Comparison of ENCODE assay signal across 8 mouse cellular contexts in the genomic region with DNA sequence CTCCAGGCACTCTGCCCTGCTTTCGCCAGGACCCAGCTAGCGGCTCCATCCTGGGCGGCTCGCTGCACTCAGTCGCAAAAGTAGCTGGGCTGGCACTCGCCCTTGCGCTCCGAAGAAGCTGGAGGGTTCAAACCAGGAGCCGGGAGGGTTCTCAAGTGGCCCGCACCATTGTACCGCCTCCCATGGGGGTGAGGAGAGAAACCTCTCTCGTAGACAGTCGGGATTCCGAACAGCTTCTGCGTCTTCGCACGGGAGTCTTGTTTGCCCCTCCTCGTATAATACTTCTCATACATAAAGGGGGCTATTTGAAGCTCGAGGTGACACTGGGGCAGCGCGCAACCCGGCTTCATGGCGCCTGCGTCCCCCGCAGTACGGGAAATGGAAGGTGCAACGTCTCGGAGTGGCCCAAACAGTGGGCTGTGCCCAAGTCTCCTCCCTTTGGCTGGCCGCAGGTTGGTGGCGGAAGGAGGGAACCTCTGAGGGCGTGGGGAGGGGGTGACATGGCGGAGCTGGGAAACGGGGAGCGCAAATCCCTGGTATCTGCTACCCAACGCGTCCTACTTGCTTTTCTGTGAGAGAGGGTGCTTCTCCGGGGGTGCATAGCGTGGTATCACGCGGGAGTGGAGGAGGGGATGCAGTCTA. TPM values are rescaled to one million over a fixed set of nuclear protein-coding genes. Genes with fewer than 3 reads are reported as not detected.
A peak's percentile ranks its signal among the peaks of the same experiment; 100 is the strongest.
DNase-seq lines count a peak whose midpoint lies in the region; ATAC-seq and TF ChIP-seq lines count a peak whose summit lies in the region.

Gene Mpst (plus strand): TSS at position 124 of the 642 bp plus-strand sequence.

- ATAC-seq in heart, embryonic 12.5 days (ENCODE audit: insufficient number of reproducible peaks, low FRiP score): peak; percentile 90
- peak; percentile 57 for ATAC-seq in kidney, postnatal 0 days (replicated peaks; ENCODE audit: low FRiP score, low read depth)
- ATAC-seq in liver, embryonic 11.5 days (replicated peaks; ENCODE audit: low FRiP score): peak; percentile 87
- peak; percentile 84 for ATAC-seq in stomach, embryonic 14.5 days (ENCODE audit: insufficient number of reproducible peaks, insufficient read depth, low FRiP score, low read depth)

- H3K4me1 ChIP-seq in erythroblast, embryonic 14.5 days (ENCODE audit: control insufficient read depth): peaks cover 94% of the 10 kb centered on the region
- peaks cover 66% of the 10 kb centered on the region for H3K4me1 ChIP-seq in heart, embryonic 12.5 days (replicated peaks)
- H3K4me1 ChIP-seq in kidney, postnatal 0 days (replicated peaks; ENCODE audit: insufficient read depth, low read length): peaks cover 26% of the 10 kb centered on the region
- peaks cover 57% of the 10 kb centered on the region for H3K4me1 ChIP-seq in liver, embryonic 11.5 days (replicated peaks; ENCODE audit: control insufficient read depth, insufficient read depth, low read length)
- peaks cover 41% of the 10 kb centered on the region for H3K4me1 ChIP-seq in stomach, embryonic 14.5 days (ENCODE audit: control insufficient read depth, insufficient read depth, low read length)

- H3K9ac ChIP-seq in heart, embryonic 12.5 days: peak within 1 kb of the TSS; percentile 83
- peak within 1 kb of the TSS; percentile 66 for H3K9ac ChIP-seq in kidney, postnatal 0 days (ENCODE audit: low read depth, low read length)
- peak within 1 kb of the TSS; percentile 86 for H3K9ac ChIP-seq in liver, embryonic 11.5 days (ENCODE audit: low read depth, low read length)
- H3K9ac ChIP-seq in stomach, embryonic 14.5 days (replicated peaks; ENCODE audit: low read depth, low read length): peak within 1 kb of the TSS; percentile 53

- WGBS in heart, embryonic 12.5 days: under 1% methylated on average over 40 of the region's 40 CpGs
- 0% methylated on average over 40 of the region's 40 CpGs for WGBS in kidney, postnatal 0 days
- under 1% methylated on average over 40 of the region's 40 CpGs for WGBS in liver, embryonic 11.5 days
- under 1% methylated on average over 40 of the region's 40 CpGs for WGBS in stomach, embryonic 14.5 days

- DNase-seq in B cell, adult 2 months: peak; percentile 87 to 88
- peak; percentile 96 for DNase-seq in brain, adult 2 months (ENCODE audit: low read depth, low spot score)
- peak; percentile 96 for DNase-seq in kidney, postnatal 0 days (ENCODE audit: low spot score)
- DNase-seq in liver, embryonic 11.5 days (ENCODE audit: low spot score): peak; percentile 88
- DNase-seq in naive thymus-derived CD4-positive, alpha-beta T cell, adult 2 months (ENCODE audit: low read depth): peak; percentile 92

- peaks cover 67% of the 10 kb centered on the region for H3K36me3 ChIP-seq in erythroblast, embryonic 14.5 days (ENCODE audit: control insufficient read depth)
- H3K36me3 ChIP-seq in heart, embryonic 12.5 days: no peaks in the 10 kb centered on the region
- no peaks in the 10 kb centered on the region for H3K36me3 ChIP-seq in kidney, postnatal 0 days (ENCODE audit: insufficient read depth, low read length)
- H3K36me3 ChIP-seq in liver, embryonic 11.5 days (ENCODE audit: control insufficient read depth, insufficient read depth, low read length): no peaks in the 10 kb centered on the region
- no peaks in the 10 kb centered on the region for H3K36me3 ChIP-seq in stomach, embryonic 14.5 days (ENCODE audit: control insufficient read depth, insufficient read depth, low read length)

- peak within 1 kb of the TSS; percentile 100 for H3K4me3 ChIP-seq in erythroblast, embryonic 14.5 days (replicated peaks)
- peak within 1 kb of the TSS; percentile 69 for H3K4me3 ChIP-seq in heart, embryonic 12.5 days
- H3K4me3 ChIP-seq in kidney, postnatal 0 days (replicated peaks; ENCODE audit: low read depth, low read length): peak within 1 kb of the TSS; percentile 79
- H3K4me3 ChIP-seq in liver, embryonic 11.5 days (ENCODE audit: low read depth, low read length): peak within 1 kb of the TSS; percentile 78
- H3K4me3 ChIP-seq in stomach, embryonic 14.5 days (ENCODE audit: low read depth, low read length): peak within 1 kb of the TSS; percentile 68

- H3K4me2 ChIP-seq in heart, embryonic 12.5 days: peak within 1 kb of the TSS; percentile 90
- H3K4me2 ChIP-seq in kidney, postnatal 0 days (ENCODE audit: low read length): peak within 1 kb of the TSS; percentile 89
- peak within 1 kb of the TSS; percentile 92 for H3K4me2 ChIP-seq in liver, embryonic 11.5 days
- peak within 1 kb of the TSS; percentile 81 for H3K4me2 ChIP-seq in stomach, embryonic 14.5 days (replicated peaks; ENCODE audit: low read depth, low read length)

- TF ChIP-seq CTCF in kidney, postnatal 0 days (IDR thresholded peaks at IDR 0.05; ENCODE audit: low read depth): no peak

- peaks cover 17% of the 10 kb centered on the region for H3K27me3 ChIP-seq in erythroblast, embryonic 14.5 days (ENCODE audit: control insufficient read depth)
- H3K27me3 ChIP-seq in heart, embryonic 12.5 days (replicated peaks): peaks cover 41% of the 10 kb centered on the region
- no peaks in the 10 kb centered on the region for H3K27me3 ChIP-seq in kidney, postnatal 0 days (ENCODE audit: insufficient read depth, low read length)
- H3K27me3 ChIP-seq in liver, embryonic 11.5 days (replicated peaks; ENCODE audit: control insufficient read depth, insufficient read depth, low read length): peaks cover 28% of the 10 kb centered on the region
- H3K27me3 ChIP-seq in stomach, embryonic 14.5 days (ENCODE audit: control insufficient read depth, insufficient read depth, low read length): peaks cover 16% of the 10 kb centered on the region; the same call in 1 of the 2 replicates

- peak within 1 kb of the TSS; percentile 89 for H3K27ac ChIP-seq in heart, embryonic 12.5 days (ENCODE audit: poor library complexity, severe bottlenecking)
- peak within 1 kb of the TSS; percentile 97 for H3K27ac ChIP-seq in kidney, postnatal 0 days
- peak within 1 kb of the TSS; percentile 98 for H3K27ac ChIP-seq in liver, embryonic 11.5 days (ENCODE audit: low read depth, low read length)
- H3K27ac ChIP-seq in stomach, embryonic 14.5 days (ENCODE audit: low read length): peak within 1 kb of the TSS; percentile 93

- 0 out of 2 replicates have a peak, but pooled peaks cover 4% of the 10 kb centered on the region for H3K9me3 ChIP-seq in erythroblast, embryonic 14.5 days (ENCODE audit: control insufficient read depth, low read length)
- no peaks in the 10 kb centered on the region for H3K9me3 ChIP-seq in heart, embryonic 12.5 days (replicated peaks)
- H3K9me3 ChIP-seq in kidney, postnatal 0 days (replicated peaks; ENCODE audit: low read length): no peaks in the 10 kb centered on the region
- H3K9me3 ChIP-seq in liver, embryonic 11.5 days (ENCODE audit: control insufficient read depth, low read length): no peaks in the 10 kb centered on the region
- H3K9me3 ChIP-seq in stomach, embryonic 14.5 days (ENCODE audit: control insufficient read depth, low read depth, low read length): no peaks in the 10 kb centered on the region

RNA-seq across cellular contexts. Expression of gene Mpst, which starts in this region (rescaled TPM):
- polyA plus RNA-seq in erythroblast, embryonic 14.5 days (2012): 68.7 and 72.8 TPM in 2 replicates
- 0.32 and 1.1 TPM in 2 replicates for polyA plus RNA-seq in heart, embryonic 12.5 days (2016; fragmentation: Nextera tagmentation; extraction: Ambion mirVana)
- 3.0 and 4.6 TPM in 2 replicates for polyA plus RNA-seq in kidney, postnatal 0 days (2015; fragmentation: Nextera tagmentation; extraction: Ambion mirVana)
- 5.1 TPM in 2 replicates for polyA plus RNA-seq in liver, embryonic 11.5 days (2014; fragmentation: Nextera tagmentation; extraction: Ambion mirVana)
- polyA plus RNA-seq in stomach, embryonic 14.5 days (2014; fragmentation: Nextera tagmentation; extraction: Ambion mirVana): 3.2 and 4.4 TPM in 2 replicates

Comparison
In these comparisons a context has a peak if more than half of its experiments do, and no peak if none do; other contexts are left out.
1. Peak in every context shown above with its lines: DNase-seq, ATAC-seq, H3K4me3 ChIP-seq and H3K27ac ChIP-seq.
2. RNA of gene Mpst (polyA plus RNA-seq): 68.7 to 72.8 TPM in erythroblast, embryonic 14.5 days; 5.1 TPM in liver, embryonic 11.5 days, 3.0 to 4.6 TPM in kidney, postnatal 0 days, 3.2 to 4.4 TPM in stomach, embryonic 14.5 days and 0.32 to 1.1 TPM in heart, embryonic 12.5 days; every median in the first group is over 10 times any median in the second.